Mouse (Mus musculus) erythroblast, embryonic 14.5 days (primary cell): ENCODE data around the gene Mical3. TPM values are rescaled to one million over a fixed set of nuclear protein-coding genes. Genes with fewer than 3 reads are reported as not detected.
"Not testable (repeated sequence)": the region's sequence is repeated elsewhere in the genome, so short reads cannot be mapped to it uniquely, and the experiment has no call there.

Experiments used
- H3K27me3 ChIP-seq: 2 replicates; pipeline ENCODE4 v1.6.1; 2012; ENCODE audit warnings: inconsistent platforms; ENCODE audit not compliant: control insufficient read depth
- H3K36me3 ChIP-seq: 2 replicates; pipeline ENCODE4 v1.6.1; 2012; ENCODE audit warnings: mild to moderate bottlenecking, inconsistent platforms; ENCODE audit not compliant: control insufficient read depth
- H3K4me1 ChIP-seq: 2 replicates; pipeline ENCODE4 v1.6.1; 2012; ENCODE audit warnings: inconsistent platforms; ENCODE audit not compliant: control insufficient read depth
- H3K4me3 ChIP-seq: replicated peaks from 2 replicates; pipeline ENCODE3; 2012; ENCODE audit warnings: moderate library complexity, mild to moderate bottlenecking, inconsistent platforms
- H3K9me3 ChIP-seq: 2 replicates; pipeline ENCODE4 v1.6.1; 2012; ENCODE audit warnings: low read length, inconsistent platforms, mixed read lengths; ENCODE audit not compliant: control insufficient read depth
- GATA1 ChIP-seq: IDR thresholded peaks from 2 replicates; pipeline ENCODE4 v1.6.1; 2012; ENCODE audit warnings: low read length, inconsistent platforms, mixed read lengths
- TAL1 ChIP-seq: IDR thresholded peaks from 3 replicates; pipeline ENCODE4 v1.6.1; 2012; ENCODE audit warnings: low read length, inconsistent platforms, mixed read lengths
- polyA plus RNA-seq: library from polyadenylated mRNA; stranded (reverse); fragments of >175 nt; gene quantifications from 2 replicates; pipeline ENCODE4 v1.2.3, GENCODE M21; 2012

The Mical3 gene
- polyA plus RNA-seq, 1 experiment: 11.0 TPM

DNA sequence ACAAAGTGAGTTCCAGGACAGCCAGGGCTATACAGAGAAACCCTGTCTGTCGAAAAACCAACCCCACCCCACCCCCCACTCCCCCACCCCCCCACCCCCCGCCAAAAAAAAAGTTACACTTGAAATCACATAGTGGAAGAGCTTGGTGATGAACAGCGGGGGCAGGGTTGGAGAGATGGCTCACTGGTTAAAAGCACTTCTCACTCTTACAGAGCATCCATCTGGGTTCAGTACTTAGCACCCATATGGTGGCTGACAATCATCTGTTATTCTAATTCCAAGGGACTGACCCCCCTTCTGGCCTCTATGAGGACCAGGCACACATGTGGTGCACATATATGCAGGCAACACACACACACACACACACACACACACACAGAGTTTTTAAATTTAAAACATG lies 212.8 kb downstream of the Mical3 start:
- H3K9me3 ChIP-seq: peaks cover 2% of the 10 kb centered on the region; the same call in 1 of the 2 replicates
- peaks cover 43% of the 10 kb centered on the region for H3K4me1 ChIP-seq
- TF ChIP-seq TAL1: no peak
- no peak for TF ChIP-seq GATA1
- no peaks in the 10 kb centered on the region for H3K27me3 ChIP-seq
- peaks cover 6% of the 10 kb centered on the region for H3K36me3 ChIP-seq
- H3K4me3 ChIP-seq: no peak overlapping the region

DNA sequence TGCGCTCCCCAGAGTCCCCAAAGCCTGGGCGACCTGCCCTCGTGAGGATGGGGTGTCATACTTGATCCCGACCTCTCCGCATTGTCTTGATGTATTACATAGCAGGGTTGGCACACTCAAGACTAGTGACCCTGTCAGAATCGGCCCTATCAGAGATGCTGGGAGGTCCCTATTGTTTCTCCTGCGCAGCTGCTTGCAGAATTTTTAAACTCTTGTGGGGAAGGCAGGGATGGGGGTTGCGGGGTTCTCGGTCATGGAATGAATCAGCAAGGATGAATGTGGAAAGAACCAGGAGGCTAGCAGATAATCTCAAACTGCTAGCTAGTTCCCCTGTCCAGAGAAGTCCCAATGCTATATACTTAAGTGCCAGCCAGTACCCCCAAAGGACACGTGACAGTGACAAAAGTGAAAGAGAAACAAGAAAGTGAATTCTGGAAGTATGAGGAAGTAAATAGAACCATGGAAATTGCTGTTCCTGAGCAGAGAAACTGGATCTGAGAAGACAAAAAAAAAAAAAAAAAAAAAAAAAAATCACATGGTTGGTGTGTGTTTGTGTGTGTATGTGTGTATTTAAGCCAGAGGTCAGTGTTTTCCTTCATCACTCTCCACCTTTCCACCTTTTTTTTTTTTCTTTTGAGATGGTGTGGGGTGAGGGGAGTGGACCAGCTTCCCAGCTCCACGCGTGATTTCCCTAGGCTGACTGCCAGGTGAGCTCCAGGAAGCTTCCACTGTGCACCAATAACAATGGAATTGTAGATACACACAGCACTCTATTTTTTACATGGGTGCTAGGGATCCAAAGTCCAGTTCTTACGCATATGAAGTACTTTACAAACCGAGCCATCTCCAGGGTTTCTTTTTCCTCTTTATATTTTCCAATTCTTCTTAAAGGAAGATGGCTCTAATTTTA lies 213.6 kb downstream of the Mical3 start:
- not testable (repeated sequence) for H3K36me3 ChIP-seq, H3K9me3 ChIP-seq, H3K27me3 ChIP-seq
- peak overlapping the region; percentile 80 for H3K4me3 ChIP-seq
- peaks cover 48% of the 10 kb centered on the region for H3K4me1 ChIP-seq

DNA sequence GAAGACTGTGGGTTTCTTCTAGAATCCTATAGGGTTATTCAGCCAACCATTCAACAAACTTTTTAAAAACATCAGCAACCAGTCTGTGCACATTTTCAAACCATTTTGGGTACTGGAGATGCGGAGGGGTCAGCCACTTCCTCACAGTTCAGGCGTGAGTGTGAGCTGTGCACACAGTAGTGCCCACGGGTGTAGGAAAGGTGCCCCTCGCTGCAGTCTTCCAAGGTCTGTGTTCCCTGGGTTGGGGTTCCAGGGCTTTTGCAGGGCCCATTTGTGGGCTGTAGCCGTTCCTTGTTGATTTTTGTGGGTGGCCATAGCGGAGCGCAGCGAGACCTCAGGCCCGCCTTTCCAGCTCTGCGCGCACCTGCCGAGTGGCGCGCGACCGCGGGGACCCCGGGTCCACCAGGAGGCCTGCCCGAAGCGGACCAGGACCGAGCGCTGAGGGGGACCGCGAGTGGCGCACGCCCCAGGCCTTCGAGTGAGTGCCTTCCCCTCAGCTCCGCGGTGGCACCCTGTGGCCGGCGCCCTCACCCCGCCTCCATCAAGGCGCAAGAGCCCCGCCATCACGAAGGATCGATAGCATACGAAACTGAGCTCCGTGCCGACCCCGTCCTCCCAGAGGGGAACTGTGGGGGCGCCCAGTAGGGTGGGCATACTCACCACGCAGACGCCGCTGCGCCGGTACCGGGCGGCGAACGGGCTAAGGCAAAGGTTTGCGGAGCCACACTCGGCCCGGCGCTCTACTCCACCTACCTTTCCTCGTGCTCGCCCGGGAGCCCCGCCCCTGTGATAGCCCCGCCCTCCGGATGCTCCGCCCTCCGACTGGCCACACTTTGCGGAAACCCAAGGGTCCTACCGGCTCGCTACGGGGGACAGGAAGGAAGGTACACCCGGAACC lies 214.5 kb downstream of the Mical3 start, which contains the start of gene Bid:
Gene Bid, minus strand, starts transcription at position 780 of the 898 bp plus-strand sequence.
- H3K9me3 ChIP-seq: peaks cover under 1% of the 10 kb centered on the region; the same call in 1 of the 2 replicates
- H3K4me3 ChIP-seq: peak within 1 kb of the TSS; percentile 80
- no peak for TF ChIP-seq TAL1
- no peak for TF ChIP-seq GATA1
- H3K27me3 ChIP-seq: no peaks in the 10 kb centered on the region
- H3K4me1 ChIP-seq: peaks cover 57% of the 10 kb centered on the region
- H3K36me3 ChIP-seq: peaks cover 13% of the 10 kb centered on the region

DNA sequence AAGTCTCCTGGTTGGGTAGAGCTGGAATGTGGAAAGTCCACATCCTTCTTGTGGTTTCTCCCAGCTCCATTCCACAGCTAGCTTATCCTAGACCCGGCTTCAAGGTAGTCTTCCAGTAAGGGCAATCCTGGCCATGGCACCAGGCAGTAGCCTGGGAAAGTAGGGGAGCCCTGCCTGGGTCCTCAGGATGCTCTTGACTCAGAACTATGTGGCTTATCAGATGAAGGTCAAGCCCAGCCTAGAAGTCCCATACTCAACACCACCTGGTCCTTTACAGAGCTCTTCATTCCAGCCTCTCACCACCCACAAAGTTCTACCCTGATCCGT lies 215.2 kb downstream of the Mical3 start:
- Histone ChIP-seq H3K27me3 (no peaks in the 10 kb centered on the region), H3K4me1 (peaks cover 65% of the 10 kb centered on the region), H3K36me3 (peaks cover 15% of the 10 kb centered on the region), H3K9me3 (no peaks in the 10 kb centered on the region), H3K4me3 (peak overlapping the region; percentile 80)
- TF ChIP-seq TAL1 (no peak), GATA1 (no peak; the same call in 1 of the 2 replicates)

DNA sequence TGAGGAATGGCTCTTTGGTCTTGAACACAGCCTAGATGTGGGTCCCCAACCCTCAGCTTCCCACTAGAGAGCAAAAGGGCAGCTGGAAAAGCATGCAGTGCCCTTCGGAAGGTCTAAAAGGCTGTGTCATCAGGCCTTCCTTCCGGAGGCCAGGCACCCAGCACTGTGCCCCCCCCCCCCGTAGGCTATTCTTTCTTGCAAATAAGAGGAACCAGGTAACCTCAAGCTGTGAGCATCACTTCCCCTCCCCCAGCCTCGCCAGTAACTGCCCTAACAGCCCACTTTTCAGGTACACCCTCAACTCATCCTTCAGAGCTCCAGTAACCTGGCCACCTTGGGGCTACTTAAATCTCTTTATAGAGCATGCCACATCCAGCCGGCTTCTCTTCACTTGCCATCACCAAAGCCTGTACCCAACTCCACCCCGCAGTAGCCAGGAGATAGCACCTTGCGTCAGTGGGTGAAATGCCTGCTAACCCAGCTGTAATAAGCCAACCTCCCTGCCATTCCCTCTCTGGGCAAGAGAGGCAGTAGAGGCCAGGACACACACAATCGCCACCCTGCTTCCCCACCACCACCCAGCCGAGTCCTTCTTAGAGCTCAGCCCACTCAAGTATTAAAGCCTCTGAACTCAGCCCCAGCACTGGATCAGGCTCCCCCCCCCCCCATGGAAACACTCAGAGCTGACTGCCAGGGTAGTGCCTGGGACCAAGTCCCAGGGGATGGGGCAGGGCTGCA lies 215.7 kb downstream of the Mical3 start:
- Histone ChIP-seq H3K36me3 (peaks cover 15% of the 10 kb centered on the region), H3K4me1 (peaks cover 67% of the 10 kb centered on the region), H3K27me3 (no peaks in the 10 kb centered on the region), H3K9me3 (no peaks in the 10 kb centered on the region), H3K4me3 (peak overlapping the region; percentile 80)
- TF ChIP-seq TAL1: no peak
- no peak for TF ChIP-seq GATA1

DNA sequence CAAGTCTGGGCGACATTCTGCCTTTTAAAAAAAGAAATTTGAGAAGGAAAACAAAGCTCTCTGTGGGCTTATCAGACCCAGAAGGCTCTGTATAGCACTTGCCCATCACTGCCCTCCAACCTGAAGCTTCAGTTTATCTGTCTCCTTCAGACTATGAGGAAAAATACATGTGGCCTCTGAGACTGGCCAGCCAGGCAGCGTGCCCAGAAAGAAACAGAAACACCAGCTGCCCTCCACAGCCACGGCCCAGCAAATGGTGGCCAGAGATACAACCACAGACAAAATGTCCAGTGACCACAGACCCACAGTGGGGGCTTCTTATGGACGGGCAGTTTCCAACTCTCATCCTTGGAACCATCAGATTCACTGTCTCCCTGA lies 216.3 kb downstream of the Mical3 start:
- peak; percentile 14; the same call in 1 of the 3 replicates for TF ChIP-seq TAL1
- TF ChIP-seq GATA1: no peak
- Histone ChIP-seq H3K27me3 (no peaks in the 10 kb centered on the region), H3K4me1 (peaks cover 68% of the 10 kb centered on the region), H3K36me3 (peaks cover 15% of the 10 kb centered on the region), H3K9me3 (no peaks in the 10 kb centered on the region), H3K4me3 (peak overlapping the region; percentile 80)

DNA sequence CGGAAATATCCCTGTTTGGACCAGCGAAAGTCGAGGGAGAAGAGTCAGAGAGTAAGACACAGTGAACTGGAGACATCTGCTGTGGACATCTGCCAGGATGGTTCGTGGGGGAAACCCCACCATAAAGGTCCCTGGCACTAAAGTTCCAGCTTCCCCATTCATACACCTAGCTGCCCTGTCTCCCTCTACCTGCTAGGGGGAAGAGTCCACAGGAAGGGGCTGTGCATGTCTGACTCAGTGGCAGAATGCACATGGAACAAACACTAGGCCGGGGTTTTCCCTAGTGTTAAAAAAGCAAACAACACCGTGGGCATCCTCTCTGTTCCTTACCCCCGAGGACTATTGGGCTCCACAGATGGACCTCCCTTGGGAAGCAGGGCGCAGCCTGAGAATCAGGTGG lies 217.0 kb downstream of the Mical3 start:
- H3K9me3 ChIP-seq: no peaks in the 10 kb centered on the region
- H3K36me3 ChIP-seq: peaks cover 15% of the 10 kb centered on the region
- no peaks in the 10 kb centered on the region for H3K27me3 ChIP-seq
- TF ChIP-seq GATA1: no peak
- no peak for TF ChIP-seq TAL1
- H3K4me1 ChIP-seq: peaks cover 68% of the 10 kb centered on the region
- no peak overlapping the region for H3K4me3 ChIP-seq

DNA sequence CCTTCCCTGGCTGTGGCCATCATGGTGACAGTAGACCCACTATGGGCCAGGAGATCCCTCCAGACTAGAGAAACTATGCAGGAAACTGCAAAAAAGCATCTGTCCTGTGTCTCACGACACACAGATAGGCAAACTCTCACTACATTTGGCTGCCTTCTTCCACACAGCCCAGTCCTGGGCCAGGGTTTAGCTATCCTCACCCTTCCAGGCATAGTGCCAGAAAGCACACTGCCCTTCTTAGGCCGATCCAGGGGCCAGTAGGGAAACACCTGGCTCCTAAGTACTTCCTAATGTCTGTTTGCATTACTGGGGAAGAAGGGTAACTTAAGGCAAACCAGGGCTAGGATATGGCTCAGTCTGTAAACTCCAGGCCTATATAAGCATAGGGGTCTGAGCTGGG lies 217.9 kb downstream of the Mical3 start:
- no peaks in the 10 kb centered on the region for H3K27me3 ChIP-seq
- H3K4me3 ChIP-seq: no peak overlapping the region
- H3K9me3 ChIP-seq: no peaks in the 10 kb centered on the region
- peaks cover 15% of the 10 kb centered on the region for H3K36me3 ChIP-seq
- H3K4me1 ChIP-seq: peaks cover 68% of the 10 kb centered on the region
- TF ChIP-seq TAL1: no peak
- no peak for TF ChIP-seq GATA1
